Mouse (Mus musculus): ENCODE data around the gene Podxl2. TPM values are rescaled to one million over a fixed set of nuclear protein-coding genes. Genes with fewer than 3 reads are reported as not detected.
A peak's percentile ranks its signal among the peaks of the same experiment; 100 is the strongest.

Gene Podxl2
- total and polyA plus RNA-seq, 2 experiments from 2014 or later, result 718 to 954 TPM

GRCm38 (mm10) chr6:88901471-88901870, 26.6 kb upstream of the Podxl2 start:
- DNase-seq, result no peak
- peak overlapping the region; percentile 77 for H3K9ac ChIP-seq

DNA sequence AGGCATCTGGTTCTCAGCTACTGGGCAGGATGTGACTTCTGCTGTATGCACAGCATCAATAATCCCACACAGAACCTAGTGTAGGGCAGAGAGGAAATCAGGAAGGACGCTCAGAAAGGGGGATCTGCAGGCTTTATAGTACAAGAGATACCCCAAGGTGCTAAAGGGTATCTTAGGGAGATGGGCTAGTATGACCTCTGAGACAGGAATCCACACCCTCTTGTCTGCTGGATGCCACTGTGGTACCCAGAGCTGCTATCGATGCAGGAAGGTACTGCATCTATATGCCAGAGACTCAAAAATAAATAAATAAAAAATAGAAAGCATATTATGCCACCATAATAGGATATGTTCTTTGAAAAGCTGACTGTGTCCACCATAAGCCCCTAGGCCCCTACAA, 24.8 kb upstream of the Podxl2 start:
- no peak for ATAC-seq
- Histone ChIP-seq H3K9me3 (ENCODE audit: low read length) (no peaks in the 10 kb centered on the region), H3K36me3 (ENCODE audit: insufficient read depth) (no peaks in the 10 kb centered on the region), H3K9ac (no peak overlapping the region), H3K27ac (ENCODE audit: low read depth, low read length) (no peak overlapping the region), H3K4me2 (ENCODE audit: low read depth) (no peak overlapping the region), H3K27me3 (ENCODE audit: insufficient read depth, low read length) (no peaks in the 10 kb centered on the region), H3K4me1 (ENCODE audit: insufficient read depth) (peaks cover 12% of the 10 kb centered on the region; the same call in 1 of the 2 replicates), H3K4me3 (ENCODE audit: low read depth, low read length) (no peak overlapping the region)
- 95% methylated on average over 2 of the region's 2 CpGs for WGBS
- no peak for DNase-seq
- TF ChIP-seq CTCF (IDR thresholded peaks at IDR 0.05; ENCODE audit: low read depth), result no peak

More at GRCm38 (mm10) chr6:88901471-88901870, 26.6 kb upstream of the Podxl2 start:
- peak overlapping the region; percentile 93 for H3K4me3 ChIP-seq (ENCODE audit: low read depth, low read length)
- H3K36me3 ChIP-seq (ENCODE audit: insufficient read depth), result no peaks in the 10 kb centered on the region
- 5% methylated on average over 5 of the region's 5 CpGs for WGBS
- H3K27me3 ChIP-seq (ENCODE audit: insufficient read depth, low read length), result no peaks in the 10 kb centered on the region
- ATAC-seq, result no peak
- TF ChIP-seq CTCF (IDR thresholded peaks at IDR 0.05; ENCODE audit: low read depth), result no peak
- H3K4me2 ChIP-seq (ENCODE audit: low read depth), result peak overlapping the region; percentile 99
- no peaks in the 10 kb centered on the region for H3K9me3 ChIP-seq (ENCODE audit: low read length)
- peaks cover 12% of the 10 kb centered on the region; the same call in 1 of the 2 replicates for H3K4me1 ChIP-seq (ENCODE audit: insufficient read depth)
- peak overlapping the region; percentile 85; the same call in 1 of the 2 replicates for H3K27ac ChIP-seq (ENCODE audit: low read depth, low read length)

DNA sequence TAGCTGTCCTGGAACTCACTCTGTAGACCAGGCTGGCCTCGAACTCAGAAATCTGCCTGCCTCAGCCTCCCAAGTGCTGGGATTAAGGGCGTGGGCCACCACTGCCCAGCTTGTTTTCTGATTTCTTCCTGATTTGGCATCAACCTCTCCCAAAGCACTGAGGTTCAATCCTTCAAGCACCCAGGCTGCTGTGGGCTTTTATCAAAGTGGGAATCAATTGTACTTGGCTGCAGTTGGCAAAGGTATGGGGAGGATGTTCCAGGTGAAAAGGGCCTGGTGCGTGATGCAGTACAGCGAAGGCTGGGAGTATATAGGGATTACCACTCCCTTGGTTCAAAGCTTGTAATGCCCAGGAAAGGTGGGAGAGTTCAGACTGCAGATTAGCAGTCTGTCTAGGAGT, 24.2 kb upstream of the Podxl2 start:
- H3K4me2 ChIP-seq (ENCODE audit: low read depth), result peak overlapping the region; percentile 93
- TF ChIP-seq CTCF (IDR thresholded peaks at IDR 0.05; ENCODE audit: low read depth), result no peak
- no peak overlapping the region for H3K27ac ChIP-seq (ENCODE audit: low read depth, low read length)
- 54% methylated on average over 4 of the region's 4 CpGs for WGBS
- H3K27me3 ChIP-seq (ENCODE audit: insufficient read depth, low read length), result no peaks in the 10 kb centered on the region
- H3K36me3 ChIP-seq (ENCODE audit: insufficient read depth), result no peaks in the 10 kb centered on the region
- no peak for DNase-seq
- no peak for ATAC-seq
- H3K4me1 ChIP-seq (ENCODE audit: insufficient read depth), result peaks cover 12% of the 10 kb centered on the region; the same call in 1 of the 2 replicates
- H3K9ac ChIP-seq, result no peak overlapping the region
- no peaks in the 10 kb centered on the region for H3K9me3 ChIP-seq (ENCODE audit: low read length)
- peak overlapping the region; percentile 58; the same call in 1 of the 2 replicates for H3K4me3 ChIP-seq (ENCODE audit: low read depth, low read length)

DNA sequence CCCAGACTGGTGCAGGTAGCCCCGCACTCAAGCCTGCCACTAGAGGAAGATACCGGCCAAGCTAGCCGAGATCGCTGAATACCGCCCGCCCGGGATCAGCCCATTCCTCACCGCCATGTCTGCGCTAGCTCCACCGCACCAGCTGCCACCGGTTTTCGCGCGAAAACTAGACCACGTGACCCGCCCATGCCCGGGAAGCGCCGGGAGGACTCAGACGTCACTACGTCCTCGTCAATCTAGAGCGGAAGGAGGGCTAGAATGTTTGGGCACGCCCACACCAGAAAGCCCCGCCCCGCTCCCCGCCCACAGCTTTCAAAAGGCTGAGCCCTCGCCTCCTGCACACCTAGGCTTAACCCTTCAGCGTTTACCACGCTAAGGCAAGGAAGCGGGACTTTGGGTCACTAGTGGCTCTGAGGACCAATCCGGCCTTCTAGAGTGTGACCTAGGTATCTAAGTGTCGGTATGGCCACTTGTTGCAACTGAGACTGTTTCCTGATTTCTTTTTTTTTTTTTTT, 23.7 kb upstream of the Podxl2 start, which contains the start of gene Mcm2:
Mcm2 (minus strand) TSS at position 247 of the 515 bp plus-strand sequence.
- peak; percentile 95 for DNase-seq
- Histone ChIP-seq H3K4me3 (ENCODE audit: low read depth, low read length) (peak within 1 kb of the TSS; percentile 58), H3K27ac (ENCODE audit: low read depth, low read length) (peak within 1 kb of the TSS; percentile 79), H3K9me3 (ENCODE audit: low read length) (no peaks in the 10 kb centered on the region), H3K9ac (peak within 1 kb of the TSS; percentile 67), H3K27me3 (ENCODE audit: insufficient read depth, low read length) (no peaks in the 10 kb centered on the region), H3K4me2 (ENCODE audit: low read depth) (peak within 1 kb of the TSS; percentile 93), H3K4me1 (ENCODE audit: insufficient read depth) (peaks cover 9% of the 10 kb centered on the region; the same call in 1 of the 2 replicates), H3K36me3 (ENCODE audit: insufficient read depth) (no peaks in the 10 kb centered on the region)
- peak; percentile 85 for ATAC-seq
- 1% methylated on average over 33 of the region's 33 CpGs for WGBS
- peak; percentile 29 for TF ChIP-seq CTCF (IDR thresholded peaks at IDR 0.05; ENCODE audit: low read depth)

- Histone ChIP-seq H3K27ac (ENCODE audit: low read depth, low read length) (no peak overlapping the region), H3K4me1 (ENCODE audit: insufficient read depth) (no peaks in the 10 kb centered on the region; the same call in 1 of the 2 replicates), H3K9me3 (ENCODE audit: low read length) (no peaks in the 10 kb centered on the region), H3K36me3 (ENCODE audit: insufficient read depth) (0 out of 2 replicates have a peak, but pooled peaks cover 5% of the 10 kb centered on the region), H3K27me3 (ENCODE audit: insufficient read depth, low read length) (no peaks in the 10 kb centered on the region), H3K4me3 (ENCODE audit: low read depth, low read length) (no peak overlapping the region), H3K4me2 (ENCODE audit: low read depth) (no peak overlapping the region), H3K9ac (no peak overlapping the region)
- WGBS, result 71% methylated on average over 7 of the region's 7 CpGs
- no peak for TF ChIP-seq CTCF (IDR thresholded peaks at IDR 0.05; ENCODE audit: low read depth)
- DNase-seq (no peak), ATAC-seq (no peak)
These were observed 22.4 kb upstream of the Podxl2 start for GRCm38 (mm10) chr6:88897246-88897645.

DNA sequence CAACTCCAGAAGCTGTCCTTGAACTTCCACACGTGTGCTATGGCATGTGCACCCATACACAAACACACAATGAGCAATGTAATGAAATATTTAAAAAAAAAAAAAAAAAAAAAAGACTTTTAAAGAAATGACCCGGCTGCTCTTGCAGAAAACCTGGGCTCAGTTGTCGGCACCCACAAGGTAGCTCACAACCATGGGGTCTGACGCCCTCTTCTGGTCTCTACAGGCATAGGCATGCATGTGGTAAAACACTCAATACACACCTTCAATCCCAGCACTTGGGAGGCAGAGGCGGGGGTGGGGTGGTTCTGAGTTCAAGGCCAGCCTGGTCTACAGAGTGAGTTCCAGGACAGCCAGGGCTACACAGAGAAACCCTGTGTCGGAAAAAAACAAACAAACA, 21.1 kb upstream of the Podxl2 start:
- TF ChIP-seq CTCF (IDR thresholded peaks at IDR 0.05; ENCODE audit: low read depth), result no peak
- WGBS, result 88% methylated on average over 6 of the region's 6 CpGs

DNA sequence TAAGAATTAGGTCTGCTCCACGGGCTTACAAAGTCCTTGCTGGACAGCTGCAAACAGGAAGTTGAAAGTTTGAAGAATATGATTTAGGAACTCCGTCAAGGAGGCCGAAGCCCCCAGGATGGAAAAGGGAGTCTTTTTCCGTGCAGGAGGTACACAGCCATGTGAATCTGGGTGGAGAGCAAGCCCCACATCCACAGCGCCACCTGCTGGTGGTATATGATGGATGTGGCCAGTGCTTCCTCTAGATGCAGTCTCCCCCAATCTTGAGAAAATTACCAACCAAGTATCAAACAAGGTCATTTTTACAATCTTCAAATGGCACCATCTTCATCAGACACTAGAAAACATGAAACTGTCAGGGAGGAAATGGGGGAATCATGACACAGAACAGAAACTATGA, 18.7 kb upstream of the Podxl2 start:
- H3K4me1 ChIP-seq (ENCODE audit: insufficient read depth), result no peaks in the 10 kb centered on the region
- peaks cover 14% of the 10 kb centered on the region for H3K36me3 ChIP-seq (ENCODE audit: insufficient read depth)
- no peak overlapping the region for H3K4me2 ChIP-seq (ENCODE audit: low read depth)
- peak; percentile 88 for TF ChIP-seq CTCF (IDR thresholded peaks at IDR 0.05; ENCODE audit: low read depth)
- WGBS, result 50% methylated on average over 5 of the region's 5 CpGs
- no peak overlapping the region for H3K27ac ChIP-seq (ENCODE audit: low read depth, low read length)
- ATAC-seq, result 0 out of 2 replicates have a peak, but pooled peaks have one; percentile 23
- H3K9me3 ChIP-seq (ENCODE audit: low read length), result no peaks in the 10 kb centered on the region
- DNase-seq, result peak; percentile 71
- no peak overlapping the region for H3K4me3 ChIP-seq (ENCODE audit: low read depth, low read length)
- H3K27me3 ChIP-seq (ENCODE audit: insufficient read depth, low read length), result no peaks in the 10 kb centered on the region
- no peak overlapping the region for H3K9ac ChIP-seq

More for the DNA sequence above, 21.1 kb upstream of the Podxl2 start:
- H3K9ac ChIP-seq, result no peak overlapping the region
- H3K4me1 ChIP-seq (ENCODE audit: insufficient read depth), result no peaks in the 10 kb centered on the region
- H3K9me3 ChIP-seq (ENCODE audit: low read length), result no peaks in the 10 kb centered on the region
- H3K4me3 ChIP-seq (ENCODE audit: low read depth, low read length), result no peak overlapping the region
- H3K4me2 ChIP-seq (ENCODE audit: low read depth), result no peak overlapping the region
- ATAC-seq, result no peak
- H3K27ac ChIP-seq (ENCODE audit: low read depth, low read length), result no peak overlapping the region
- H3K27me3 ChIP-seq (ENCODE audit: insufficient read depth, low read length), result no peaks in the 10 kb centered on the region
- H3K36me3 ChIP-seq (ENCODE audit: insufficient read depth), result peaks cover 11% of the 10 kb centered on the region
- no peak for DNase-seq
